Mouse (Mus musculus): Measurements from ENCODE around the gene Gstm3.
A peak's percentile ranks its signal among the peaks of the same experiment; 100 is the strongest.
"Not testable (repeated sequence)": the region's sequence is repeated elsewhere in the genome, so short reads cannot be mapped to it uniquely, and the experiment has no call there.

Gstm3 gene

DNA sequence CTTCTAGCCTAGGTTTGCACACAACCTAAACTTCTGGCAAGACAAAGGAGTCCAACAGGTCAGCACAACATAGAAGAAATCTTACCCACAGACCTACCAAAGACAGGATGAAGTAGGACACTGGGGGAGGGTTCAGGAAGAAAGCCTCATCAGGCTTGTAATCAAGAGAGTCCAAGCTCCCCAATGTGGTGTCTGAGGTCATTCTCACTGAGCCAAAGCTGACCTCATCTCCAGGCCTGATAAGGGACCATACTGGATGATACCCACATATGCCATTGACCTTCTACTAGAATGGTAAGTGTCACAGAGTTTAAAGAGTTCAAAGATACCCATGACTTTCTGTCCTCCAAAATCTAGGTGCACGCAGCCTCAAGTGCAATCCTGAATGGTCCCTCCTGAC lies 5.2 kb upstream of the Gstm3 start:
- no peak for DNase-seq (ENCODE audit: low spot score in 2 of 2)

GRCm38 (mm10) chr3:107972070-107972469 lies 3.0 kb upstream of the Gstm3 start:
- no peak for DNase-seq (ENCODE audit: low spot score in 2 of 2)

GRCm38 (mm10) chr3:107971101-107971500 lies 2.0 kb upstream of the Gstm3 start:
- DNase-seq (ENCODE audit: low spot score in 2 of 2) = not testable (repeated sequence)

DNA sequence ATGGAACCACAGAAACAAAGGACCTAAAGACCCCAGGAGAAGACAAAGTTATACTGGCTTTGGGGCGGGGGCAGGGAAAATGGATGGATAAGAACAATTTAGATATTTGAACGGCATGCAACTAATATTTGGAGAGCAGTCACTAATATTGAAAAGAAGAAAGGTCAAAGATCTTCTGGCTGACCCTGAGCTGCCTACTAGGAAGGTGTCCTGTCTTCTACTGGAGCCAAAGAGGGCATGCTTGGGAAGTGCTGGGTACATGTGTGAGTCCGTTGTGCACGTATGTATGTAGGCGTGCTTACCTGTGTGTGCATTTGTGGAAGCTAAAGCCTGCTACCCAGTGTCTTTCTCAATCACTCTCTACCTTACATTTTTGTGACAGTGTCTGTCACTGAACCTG lies 2.5 kb downstream of the Gstm3 start:
- DNase-seq (ENCODE audit: low spot score in 2 of 2) = no peak

GRCm38 (mm10) chr3:107965592-107965991 lies 3.5 kb downstream of the Gstm3 start:
- DNase-seq (ENCODE audit: low spot score in 2 of 2) = no peak

DNA sequence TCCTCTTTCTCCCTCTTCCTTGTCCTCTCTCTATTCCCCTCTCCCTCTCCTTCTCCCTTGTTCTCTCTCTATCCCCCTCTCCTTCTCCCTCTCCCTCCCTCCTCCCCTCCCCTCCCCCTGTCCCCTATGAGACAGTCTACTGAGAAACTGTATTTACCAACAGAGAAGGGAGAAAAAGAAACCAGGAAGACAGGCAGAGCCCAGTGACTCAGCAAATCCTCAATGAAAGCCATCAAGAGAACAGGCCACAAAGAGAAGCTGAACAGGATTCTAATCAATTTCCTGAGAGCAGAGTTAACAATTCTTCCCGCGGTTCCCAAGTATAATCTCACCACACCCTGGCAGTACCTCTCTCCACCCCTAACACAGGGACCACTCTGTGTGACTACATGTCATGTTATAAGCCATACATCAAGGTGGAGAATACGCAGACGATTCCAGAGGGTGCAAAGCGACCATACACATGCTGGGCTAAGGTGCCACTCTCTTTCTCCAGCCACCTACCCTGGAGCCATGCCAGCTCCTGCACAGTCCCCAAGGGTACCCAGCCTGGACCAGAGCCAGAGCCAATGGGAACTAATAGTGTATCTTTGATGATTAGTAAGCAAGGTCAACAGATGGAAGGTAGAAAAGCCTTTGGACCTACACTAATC lies 4.3 kb downstream of the Gstm3 start:
- DNase-seq (ENCODE audit: low spot score in 2 of 2) = no peak

- no peak for DNase-seq (ENCODE audit: low spot score in 2 of 2)
Measured at GRCm38 (mm10) chr3:107964026-107964425, 5.1 kb downstream of the Gstm3 start.

- not testable (repeated sequence) for DNase-seq (ENCODE audit: low spot score in 2 of 2)
Measured at GRCm38 (mm10) chr3:107955260-107955659, 13.8 kb downstream of the Gstm3 start.

- no peak for DNase-seq (ENCODE audit: low spot score in 2 of 2)
Measured at GRCm38 (mm10) chr3:107953906-107954305, 15.2 kb downstream of the Gstm3 start.

DNA sequence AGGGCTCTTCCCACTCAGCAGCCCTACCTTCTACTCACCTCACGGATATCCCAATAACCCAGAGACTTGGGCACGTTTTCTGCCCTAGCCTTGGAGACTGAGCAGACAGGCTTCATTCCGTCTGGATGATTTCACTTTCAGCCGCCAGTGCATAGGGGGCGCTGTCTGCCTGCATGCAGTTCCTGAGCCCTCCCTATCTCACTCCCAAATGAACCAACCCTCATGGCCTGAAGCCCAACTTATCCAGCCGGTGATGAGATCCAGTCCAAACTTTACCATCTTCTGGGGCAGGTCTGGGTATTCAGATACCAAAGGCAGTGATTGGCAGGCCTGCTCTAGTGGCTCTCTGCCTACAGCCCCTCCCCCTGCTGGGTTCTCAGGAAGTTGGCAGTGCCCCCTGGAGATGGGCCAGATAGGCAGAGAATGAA lies 15.7 kb downstream of the Gstm3 start:
- DNase-seq (ENCODE audit: low spot score in 2 of 2) = peak; percentile 61 to 69

DNA sequence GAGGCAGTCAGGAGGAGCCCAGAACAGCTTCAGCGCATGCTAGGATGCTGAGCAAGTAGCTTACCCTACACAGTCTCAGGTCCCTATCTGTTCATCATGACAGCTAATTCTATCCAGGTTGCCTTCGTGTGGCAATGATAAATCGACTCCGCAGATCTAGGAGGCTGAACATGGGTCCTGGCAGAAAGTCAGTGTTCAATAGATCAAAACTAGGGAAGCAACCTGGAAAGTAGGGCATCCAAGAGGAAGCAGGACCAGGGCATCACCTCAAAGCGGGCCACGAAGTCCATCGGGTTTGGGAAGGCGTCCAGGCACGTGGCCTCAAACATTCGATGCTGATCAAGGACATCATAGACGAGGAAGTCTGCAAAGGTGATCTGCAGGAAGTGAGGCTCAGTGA lies 18.6 kb downstream of the Gstm3 start:
- DNase-seq (ENCODE audit: low spot score in 2 of 2) = no peak

GRCm38 (mm10) chr3:107949461-107949860 lies 19.6 kb downstream of the Gstm3 start:
- DNase-seq (ENCODE audit: low spot score in 2 of 2) = not testable (repeated sequence)

GRCm38 (mm10) chr3:107945729-107946128 lies 23.4 kb downstream of the Gstm3 start:
- no peak for DNase-seq (ENCODE audit: low spot score in 2 of 2)

DNA sequence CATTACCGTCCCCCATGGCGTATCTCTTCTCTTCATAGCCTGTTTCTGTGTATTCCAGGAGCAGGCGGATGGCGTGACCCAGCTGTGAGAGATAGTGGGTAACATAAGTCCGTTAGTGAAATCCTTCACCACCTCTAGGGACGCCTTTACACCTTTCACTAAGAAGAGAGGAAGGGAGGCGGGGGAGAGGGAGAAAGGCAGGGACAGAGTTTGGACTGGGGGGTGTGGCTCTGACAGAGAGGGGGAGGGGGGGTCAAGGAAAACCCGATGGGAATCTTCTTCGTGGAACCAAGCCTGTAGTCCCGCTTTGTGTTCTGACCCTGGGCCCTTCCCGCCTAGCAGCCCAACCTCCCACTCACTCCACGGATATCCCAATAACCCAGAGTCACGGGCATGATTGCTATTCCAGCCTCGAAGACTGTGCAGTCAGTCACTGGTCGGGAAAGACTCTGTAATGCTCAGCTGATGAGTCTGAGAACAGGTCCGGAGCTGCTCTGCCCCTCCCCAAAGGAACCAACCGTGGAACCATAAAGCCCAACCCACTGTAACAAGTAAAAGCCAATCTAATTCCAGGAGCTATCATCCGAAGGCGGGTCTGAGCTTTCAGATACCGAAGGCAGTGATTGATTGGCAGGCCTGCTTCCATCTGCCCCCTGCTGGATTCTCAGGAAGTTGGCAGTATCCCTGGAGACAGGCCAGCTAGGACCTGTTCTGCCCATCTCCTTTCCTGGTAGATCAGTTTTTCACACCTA lies 25.7 kb downstream of the Gstm3 start, which contains the start of gene Gstm6:
TSS of gene Gstm6 (minus strand) at position 511 of the 752 bp plus-strand sequence.
- no peak for DNase-seq (ENCODE audit: low spot score in 2 of 2)

GRCm38 (mm10) chr3:107941261-107941660 lies 27.8 kb downstream of the Gstm3 start:
- DNase-seq (ENCODE audit: low spot score in 2 of 2) = no peak

- no peak for DNase-seq (ENCODE audit: low spot score in 2 of 2)
Measured at GRCm38 (mm10) chr3:107940524-107940923, 28.6 kb downstream of the Gstm3 start.

- DNase-seq (ENCODE audit: low spot score in 2 of 2) = peak in 1 of 2 experiments; percentile 21
Measured at GRCm38 (mm10) chr3:107939830-107940229, 29.3 kb downstream of the Gstm3 start.

GRCm38 (mm10) chr3:107939403-107939802 lies 29.7 kb downstream of the Gstm3 start:
- DNase-seq (ENCODE audit: low spot score in 2 of 2) = peak; percentile 58 to 77

- DNase-seq (ENCODE audit: low spot score in 2 of 2) = no peak
Measured at GRCm38 (mm10) chr3:107935888-107936287, 33.2 kb downstream of the Gstm3 start.

DNA sequence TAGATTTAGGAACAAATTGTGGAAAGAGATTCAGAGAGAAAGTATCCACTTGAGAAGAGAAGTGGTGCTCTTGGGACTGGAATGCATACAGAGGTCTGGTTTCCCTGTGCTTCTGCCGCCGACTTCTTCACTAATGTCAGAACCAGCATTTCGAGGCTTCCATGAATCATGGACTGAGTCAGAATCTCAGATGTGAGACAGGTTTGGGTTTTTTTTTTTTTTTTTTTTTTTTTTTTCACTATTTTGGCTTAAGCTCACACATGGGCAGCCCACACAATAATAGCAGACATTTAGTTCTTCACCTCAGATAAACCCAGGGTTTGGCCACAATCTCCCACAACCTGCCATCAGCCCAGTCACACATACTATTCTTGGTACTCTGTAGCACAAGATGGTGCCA lies 33.8 kb downstream of the Gstm3 start:
- no peak for DNase-seq (ENCODE audit: low spot score in 2 of 2)

DNA sequence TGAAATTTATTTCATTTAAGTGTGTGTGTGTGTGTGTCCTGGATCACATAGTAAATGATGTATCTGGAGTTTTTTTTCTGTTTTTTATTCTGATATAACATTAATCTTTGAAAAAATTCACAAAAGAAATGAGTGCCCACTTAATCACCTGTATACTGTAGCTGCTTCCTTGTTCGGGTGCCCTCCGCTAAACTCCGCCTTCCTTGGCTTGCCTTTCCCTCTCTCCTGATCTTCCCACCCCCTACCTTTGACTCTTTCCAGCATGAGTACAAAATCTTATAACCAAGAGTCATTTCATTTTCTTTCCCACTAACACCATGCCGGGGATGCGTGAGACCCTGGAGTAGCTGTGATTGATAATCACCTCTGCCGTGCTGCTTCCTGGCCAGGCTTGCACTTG lies 37.0 kb downstream of the Gstm3 start:
- DNase-seq (ENCODE audit: low spot score in 2 of 2) = no peak

- DNase-seq (ENCODE audit: low spot score in 2 of 2) = peak; percentile 77 to 88
Measured at GRCm38 (mm10) chr3:107931670-107932069, 37.4 kb downstream of the Gstm3 start, which contains the start of gene Gstm7. TSS of gene Gstm7 (minus strand) at chr3:107931817.

DNA sequence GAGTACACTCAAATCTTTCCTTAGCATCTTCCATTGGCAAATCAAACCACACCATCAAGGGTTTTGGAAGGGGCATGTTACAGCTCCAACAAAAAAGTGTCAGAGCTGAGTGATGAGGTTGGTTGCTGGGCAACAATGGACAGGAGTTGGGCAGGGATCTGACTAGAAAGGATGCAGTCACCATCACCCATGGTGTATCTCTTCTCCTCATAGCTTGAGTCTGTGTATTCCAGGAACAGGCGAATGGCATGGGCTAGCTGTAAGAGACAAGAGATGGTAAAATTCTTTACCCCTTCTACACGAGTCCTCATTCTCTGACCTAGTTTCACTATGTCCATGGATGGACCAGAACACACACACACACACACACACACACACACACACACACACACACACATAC lies 37.9 kb downstream of the Gstm3 start:
- no peak for DNase-seq (ENCODE audit: low spot score in 2 of 2)
